Mouse (Mus musculus) intestine, embryonic 16.5 days (tissue): ENCODE results near the gene Mb21d2. TPM values are rescaled to one million over a fixed set of nuclear protein-coding genes. Genes with fewer than 3 reads are reported as not detected.

Experiments
- ATAC-seq: fragments of 200-750 bp; cut with Nextera tagmentation; 2 replicates; pipeline ENCODE4 v1.8.0; 2017; ENCODE audit warnings: moderate TSS enrichment, moderate library complexity
- H3K27ac ChIP-seq: fragments of 300-500 bp; sonication (generic); 2 replicates; pipeline ENCODE4 v1.5.1; 2014; ENCODE audit warnings: mild to moderate bottlenecking, low read length
- H3K27me3 ChIP-seq: fragments of 300-500 bp; sonication (generic); replicated peaks from 2 replicates; pipeline ENCODE4 v1.6.1; 2014; ENCODE audit warnings: low read length, control low read depth, mixed read lengths; ENCODE audit not compliant: control insufficient read depth, insufficient read depth
- H3K36me3 ChIP-seq: fragments of 300-500 bp; sonication (generic); 2 replicates; pipeline ENCODE4 v1.6.1; 2014; ENCODE audit warnings: low read length, control low read depth; ENCODE audit not compliant: control insufficient read depth, insufficient read depth
- H3K4me1 ChIP-seq: fragments of 300-500 bp; sonication (generic); 2 replicates; pipeline ENCODE4 v1.6.1; 2014; ENCODE audit warnings: low read length, control low read depth, mixed read lengths; ENCODE audit not compliant: control insufficient read depth, insufficient read depth
- H3K4me2 ChIP-seq: fragments of 300-500 bp; sonication (generic); 2 replicates; pipeline ENCODE4 v1.6.1; 2014; ENCODE audit warnings: low read depth, low read length, control low read depth
- H3K4me3 ChIP-seq: fragments of 300-500 bp; sonication (generic); 2 replicates; pipeline ENCODE4 v1.5.1; 2014; ENCODE audit warnings: mild to moderate bottlenecking, low read length
- H3K9ac ChIP-seq: fragments of 300-500 bp; sonication (generic); 2 replicates; pipeline ENCODE4 v1.6.1; 2014; ENCODE audit warnings: low read depth, low read length
- H3K9me3 ChIP-seq: fragments of 300-500 bp; sonication (generic); 2 replicates; pipeline ENCODE4 v1.6.1; 2016; ENCODE audit warnings: low read length, control low read depth; ENCODE audit not compliant: control insufficient read depth
- WGBS: fragments of 180-500 bp; shearing (Covaris S2); extraction: QIAGEN DNeasy Blood & Tissue Kit; methylation state at CpG from one replicate; pipeline ENCODE4 v1.1.7; 2014; 5-methylcytosine and 5-hydroxymethylcytosine counted together
- polyA plus RNA-seq: library from polyadenylated mRNA; unstranded; fragments of >200 nt; fragmentation: Nextera tagmentation; extraction: Ambion mirVana; gene quantifications from 2 replicates; pipeline ENCODE4 v1.2.1, GENCODE M21; 2015

Gene Mb21d2
- polyA plus RNA-seq, 1 experiment from 2014 or later, result 6.6 TPM

GRCm38 (mm10) chr16:28858210-28859008, 71.1 kb downstream of the Mb21d2 start:
- H3K4me3 ChIP-seq, result no peak overlapping the region
- no peak; the same call in 1 of the 2 replicates for ATAC-seq
- no peak overlapping the region for H3K9ac ChIP-seq
- no peak overlapping the region for H3K4me2 ChIP-seq
- H3K9me3 ChIP-seq, result no peaks in the 10 kb centered on the region
- H3K27me3 ChIP-seq, result no peaks in the 10 kb centered on the region
- H3K27ac ChIP-seq, result no peak overlapping the region
- H3K4me1 ChIP-seq, result peaks cover 16% of the 10 kb centered on the region
- WGBS, result 57% methylated on average over 18 of the region's 18 CpGs
- 0 out of 2 replicates have a peak, but pooled peaks cover 3% of the 10 kb centered on the region for H3K36me3 ChIP-seq

DNA sequence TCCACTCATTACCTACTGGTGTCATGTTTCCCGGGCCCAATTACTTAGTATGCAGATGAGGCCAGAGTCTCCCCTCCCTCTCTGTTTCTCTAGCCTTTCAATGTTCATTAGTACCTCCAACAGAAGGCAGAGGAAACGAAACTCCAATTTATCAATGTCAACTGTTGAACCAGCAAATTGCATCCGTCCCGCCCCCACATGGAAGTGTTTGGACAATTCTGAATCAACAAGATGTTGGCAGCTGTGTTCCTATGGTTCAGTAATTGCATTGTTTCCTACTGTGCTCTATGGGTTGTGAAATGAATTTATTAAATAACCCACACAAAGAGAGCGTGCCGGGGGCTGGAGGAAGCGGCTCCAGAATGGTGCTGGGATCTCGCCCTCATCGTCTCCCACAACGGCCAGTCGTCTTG, 78.1 kb downstream of the Mb21d2 start:
- Histone ChIP-seq H3K4me1 (peaks cover 8% of the 10 kb centered on the region; the same call in 1 of the 2 replicates), H3K4me2 (0 out of 2 replicates have a peak overlapping the region, but pooled peaks have one; percentile 11), H3K9me3 (0 out of 2 replicates have a peak, but pooled peaks cover 9% of the 10 kb centered on the region), H3K27me3 (no peaks in the 10 kb centered on the region), H3K9ac (no peak overlapping the region), H3K36me3 (0 out of 2 replicates have a peak, but pooled peaks cover 8% of the 10 kb centered on the region), H3K4me3 (no peak overlapping the region), H3K27ac (no peak overlapping the region)
- 44% methylated on average over 11 of the region's 11 CpGs for WGBS
- ATAC-seq, result peak; percentile 67

DNA sequence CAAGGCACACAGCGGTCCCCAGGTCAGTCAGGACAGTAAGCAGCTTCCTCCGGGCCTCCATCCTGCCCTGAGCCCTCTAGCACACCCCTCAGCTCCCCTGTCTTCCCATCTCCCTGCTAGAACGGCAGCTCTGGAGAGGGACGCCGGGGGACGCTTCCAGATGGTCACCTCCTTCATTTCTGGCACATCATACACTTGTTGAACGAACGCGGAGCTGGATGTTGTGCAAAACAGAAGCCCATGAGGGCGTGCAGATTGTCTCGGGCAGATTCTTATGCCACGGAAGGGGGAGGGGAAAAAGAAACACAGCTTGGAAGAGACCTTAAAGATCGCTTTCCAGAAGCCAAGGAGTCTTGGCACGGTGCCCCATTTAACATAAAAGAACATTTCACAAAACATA, 78.6 kb downstream of the Mb21d2 start:
- Histone ChIP-seq H3K27me3 (no peaks in the 10 kb centered on the region), H3K27ac (no peak overlapping the region), H3K36me3 (0 out of 2 replicates have a peak, but pooled peaks cover 8% of the 10 kb centered on the region), H3K4me3 (no peak overlapping the region), H3K4me2 (peak overlapping the region; percentile 11; the same call in 1 of the 2 replicates), H3K9me3 (0 out of 2 replicates have a peak, but pooled peaks cover 9% of the 10 kb centered on the region), H3K4me1 (peaks cover 8% of the 10 kb centered on the region; the same call in 1 of the 2 replicates), H3K9ac (no peak overlapping the region)
- WGBS, result 56% methylated on average over 14 of the region's 14 CpGs
- ATAC-seq, result peak; percentile 32; the same call in 1 of the 2 replicates

DNA sequence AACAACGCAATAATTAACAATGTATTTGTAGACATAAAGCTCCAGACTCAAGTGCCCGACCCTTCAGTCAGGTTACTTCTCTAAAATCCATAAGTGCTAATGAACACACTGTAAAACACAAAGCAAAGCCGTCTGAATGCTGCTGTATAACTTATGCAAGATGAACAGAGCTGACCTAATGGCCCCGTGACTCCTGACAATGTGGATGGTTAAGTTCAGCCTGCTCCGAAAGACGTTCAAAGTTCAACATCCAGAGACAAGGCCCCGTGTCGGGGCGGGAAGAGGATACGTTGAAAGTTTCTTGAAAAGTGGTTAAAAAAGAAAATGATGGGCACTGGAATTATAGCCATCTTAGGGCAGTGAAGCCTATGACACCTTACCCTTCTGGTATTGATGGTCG, 83.3 kb downstream of the Mb21d2 start:
- WGBS, result 71% methylated on average over 11 of the region's 11 CpGs
- H3K36me3 ChIP-seq, result 0 out of 2 replicates have a peak, but pooled peaks cover 5% of the 10 kb centered on the region
- ATAC-seq, result 0 out of 2 replicates have a peak, but pooled peaks have one; percentile 29
- no peaks in the 10 kb centered on the region for H3K27me3 ChIP-seq
- H3K27ac ChIP-seq, result no peak overlapping the region
- no peak overlapping the region for H3K9ac ChIP-seq
- H3K4me3 ChIP-seq, result no peak overlapping the region
- H3K4me2 ChIP-seq, result no peak overlapping the region
- H3K4me1 ChIP-seq, result peaks cover 8% of the 10 kb centered on the region; the same call in 1 of the 2 replicates
- H3K9me3 ChIP-seq, result 0 out of 2 replicates have a peak, but pooled peaks cover 9% of the 10 kb centered on the region

- Histone ChIP-seq H3K36me3 (0 out of 2 replicates have a peak, but pooled peaks cover 5% of the 10 kb centered on the region), H3K9ac (no peak overlapping the region), H3K4me2 (no peak overlapping the region), H3K4me3 (no peak overlapping the region), H3K4me1 (peaks cover 4% of the 10 kb centered on the region; the same call in 1 of the 2 replicates), H3K27ac (no peak overlapping the region), H3K27me3 (no peaks in the 10 kb centered on the region), H3K9me3 (0 out of 2 replicates have a peak, but pooled peaks cover 9% of the 10 kb centered on the region)
- WGBS, result 60% methylated on average over 3 of the region's 3 CpGs
- ATAC-seq, result peak; percentile 58
Observed at GRCm38 (mm10) chr16:28845336-28845735, 84.1 kb downstream of the Mb21d2 start.

DNA sequence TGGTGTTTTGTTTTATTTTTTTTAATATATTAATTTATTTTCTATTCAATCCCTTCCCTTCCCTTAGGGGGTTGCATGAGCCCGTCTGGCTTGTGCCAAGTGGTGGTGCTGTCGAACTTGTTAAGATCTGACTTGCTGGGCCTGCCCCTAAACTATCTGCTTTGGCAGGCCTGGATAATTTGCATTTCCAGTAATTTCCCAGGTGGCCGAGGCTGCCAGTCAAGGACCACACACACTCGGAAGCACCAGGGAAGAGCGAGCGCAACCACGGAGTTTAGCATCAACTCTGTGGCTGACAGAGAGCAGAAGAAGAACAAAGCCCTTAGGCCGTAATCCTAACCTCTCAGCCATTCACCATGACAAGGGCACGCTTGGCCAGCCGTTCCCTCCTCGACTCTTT, 88.4 kb downstream of the Mb21d2 start:
- no peak overlapping the region for H3K4me3 ChIP-seq
- H3K9me3 ChIP-seq, result no peaks in the 10 kb centered on the region
- 29% methylated on average over 11 of the region's 11 CpGs for WGBS
- H3K27ac ChIP-seq, result no peak overlapping the region
- H3K36me3 ChIP-seq, result no peaks in the 10 kb centered on the region
- H3K27me3 ChIP-seq, result no peaks in the 10 kb centered on the region
- H3K4me2 ChIP-seq, result no peak overlapping the region
- no peak overlapping the region for H3K9ac ChIP-seq
- peaks cover 4% of the 10 kb centered on the region; the same call in 1 of the 2 replicates for H3K4me1 ChIP-seq
- ATAC-seq, result peak; percentile 22; the same call in 1 of the 2 replicates

- H3K4me1 ChIP-seq, result peaks cover 4% of the 10 kb centered on the region; the same call in 1 of the 2 replicates
- H3K4me3 ChIP-seq, result no peak overlapping the region
- H3K36me3 ChIP-seq, result no peaks in the 10 kb centered on the region
- H3K27ac ChIP-seq, result no peak overlapping the region
- no peak overlapping the region for H3K9ac ChIP-seq
- peak; percentile 71 for ATAC-seq
- H3K9me3 ChIP-seq, result no peaks in the 10 kb centered on the region
- no peaks in the 10 kb centered on the region for H3K27me3 ChIP-seq
- H3K4me2 ChIP-seq, result no peak overlapping the region
- 52% methylated on average over 24 of the region's 24 CpGs for whole genome bisulfite sequencing
Observed at GRCm38 (mm10) chr16:28840075-28840974, 89.1 kb downstream of the Mb21d2 start.

DNA sequence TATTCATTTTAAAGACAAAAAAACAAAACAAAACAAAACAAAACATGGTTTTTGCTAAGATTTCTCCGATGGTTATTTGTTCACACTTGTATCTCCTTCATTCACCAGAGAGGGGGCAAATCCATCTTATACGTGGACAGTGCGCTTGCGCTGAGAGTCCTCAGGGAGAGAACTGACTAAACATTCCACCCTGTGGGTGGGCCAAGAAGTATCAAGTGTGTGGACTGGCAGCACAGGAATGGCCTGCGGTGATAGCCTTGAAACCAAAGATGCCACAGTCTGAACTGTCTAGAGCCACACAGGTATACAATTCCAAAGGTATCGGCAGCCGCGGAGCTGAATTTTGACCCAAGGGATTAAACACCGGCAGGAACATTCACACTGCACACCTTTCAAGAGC, 89.9 kb downstream of the Mb21d2 start:
- Histone ChIP-seq H3K9ac (no peak overlapping the region), H3K9me3 (no peaks in the 10 kb centered on the region), H3K27me3 (no peaks in the 10 kb centered on the region), H3K27ac (no peak overlapping the region), H3K36me3 (no peaks in the 10 kb centered on the region), H3K4me3 (no peak overlapping the region), H3K4me2 (no peak overlapping the region), H3K4me1 (peaks cover 4% of the 10 kb centered on the region; the same call in 1 of the 2 replicates)
- no peak for ATAC-seq
- 80% methylated on average over 9 of the region's 9 CpGs for WGBS

- no peak; the same call in 1 of the 2 replicates for ATAC-seq
- WGBS, result 15% methylated on average over 12 of the region's 12 CpGs
- H3K4me3 ChIP-seq, result no peak overlapping the region
Observed at GRCm38 (mm10) chr16:28838016-28838415, 91.5 kb downstream of the Mb21d2 start.

More at GRCm38 (mm10) chr16:28838016-28838415, 91.5 kb downstream of the Mb21d2 start:
- Histone ChIP-seq H3K9ac (no peak overlapping the region), H3K4me2 (no peak overlapping the region), H3K9me3 (no peaks in the 10 kb centered on the region), H3K27ac (no peak overlapping the region), H3K27me3 (no peaks in the 10 kb centered on the region), H3K36me3 (no peaks in the 10 kb centered on the region), H3K4me1 (peaks cover 4% of the 10 kb centered on the region; the same call in 1 of the 2 replicates)
